Mouse (Mus musculus): ENCODE results near the gene Tmem120a.

The Tmem120a gene

GRCm38 (mm10) chr5:135743741-135744609 is at the start of gene Tmem120a:
Gene Tmem120a, minus strand, starts transcription at chr5:135744448.
- peak; percentile 95 for DNase-seq

DNA sequence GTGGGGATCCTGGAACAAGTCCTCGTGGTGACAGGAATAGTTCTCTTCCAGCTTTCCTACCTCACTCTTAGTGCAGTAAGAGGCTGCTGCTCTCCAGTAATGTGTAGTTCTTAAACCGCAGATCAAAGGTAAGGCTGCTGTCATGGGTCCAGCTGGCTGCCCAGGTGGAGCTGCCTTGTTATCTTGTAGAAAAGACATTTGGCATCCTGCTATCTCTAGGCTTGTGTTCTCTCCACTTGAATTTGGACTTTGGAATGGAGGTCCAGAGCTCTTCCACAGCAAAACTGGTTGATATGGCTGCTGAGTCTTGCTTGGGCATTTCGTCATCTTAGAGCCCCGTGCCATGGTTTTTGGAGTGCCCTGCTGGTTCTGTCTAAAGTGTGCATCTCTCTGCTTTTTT is 38.7 kb upstream of the Tmem120a start:
- no peak for DNase-seq

- DNase-seq: no peak
Observed at GRCm38 (mm10) chr5:135780331-135780730, 36.1 kb upstream of the Tmem120a start.

GRCm38 (mm10) chr5:135778471-135779445 is 34.5 kb upstream of the Tmem120a start, which contains the start of gene Mdh2:
Gene Mdh2, plus strand, starts transcription at chr5:135778480.
- DNase-seq: peak; percentile 99

DNA sequence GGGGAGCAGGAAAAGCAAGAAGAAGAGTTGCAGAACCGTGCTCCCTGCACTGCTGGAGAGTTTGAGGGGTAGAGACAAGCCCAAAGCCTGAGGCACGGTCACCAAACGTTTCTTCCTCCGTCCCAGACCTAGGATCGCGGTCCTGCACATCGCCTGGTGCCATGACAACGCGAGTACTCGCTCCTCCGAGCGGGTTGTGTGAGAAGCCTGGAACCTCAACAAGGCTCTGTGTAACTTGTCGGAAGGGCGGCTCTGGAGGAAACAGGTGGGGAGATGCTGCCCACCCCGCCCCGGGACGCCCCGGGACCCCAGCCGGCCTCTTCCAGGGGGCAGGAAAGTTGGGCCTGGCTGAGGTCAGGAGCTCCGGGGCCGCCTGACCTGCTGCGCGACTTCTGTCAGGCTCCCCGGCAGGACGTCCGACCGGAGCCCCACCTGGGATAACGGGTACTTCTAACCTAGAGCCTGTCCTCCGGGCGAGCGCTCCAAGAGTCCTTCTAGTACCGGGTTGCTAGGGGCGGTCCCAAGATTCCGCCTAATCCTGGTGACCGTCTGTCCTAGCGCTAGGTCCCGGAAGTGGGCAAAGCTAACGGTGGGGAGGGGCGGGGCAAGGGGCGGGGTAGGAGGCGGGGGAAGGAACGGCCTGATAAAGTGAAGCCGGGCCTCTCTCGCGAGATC is 33.7 kb upstream of the Tmem120a start, which contains the start of gene Styxl1:
Styxl1 (minus strand) TSS at position 590 of the 675 bp plus-strand sequence.
- DNase-seq: no peak

DNA sequence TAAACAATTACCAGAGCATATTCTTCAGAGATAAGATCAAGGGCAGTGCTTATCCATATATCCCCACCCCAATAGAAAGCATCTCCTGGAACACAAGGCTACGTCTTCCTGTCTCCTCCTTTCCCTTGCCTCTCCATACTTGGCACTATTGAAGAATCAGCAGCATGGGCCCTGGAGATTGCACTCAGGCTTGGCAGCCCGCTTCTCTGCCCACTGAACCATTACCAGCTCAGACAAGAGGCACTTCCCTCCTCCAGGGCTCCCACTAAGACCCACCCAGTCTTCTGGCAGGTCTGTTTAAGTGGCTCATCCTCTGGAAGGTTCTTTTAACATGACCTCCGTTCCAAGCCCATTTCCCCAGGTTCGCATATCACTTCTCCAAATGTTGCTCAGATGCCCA is 32.3 kb upstream of the Tmem120a start:
- DNase-seq: no peak

- DNase-seq: no peak
Observed at GRCm38 (mm10) chr5:135772519-135772918, 28.3 kb upstream of the Tmem120a start.

DNA sequence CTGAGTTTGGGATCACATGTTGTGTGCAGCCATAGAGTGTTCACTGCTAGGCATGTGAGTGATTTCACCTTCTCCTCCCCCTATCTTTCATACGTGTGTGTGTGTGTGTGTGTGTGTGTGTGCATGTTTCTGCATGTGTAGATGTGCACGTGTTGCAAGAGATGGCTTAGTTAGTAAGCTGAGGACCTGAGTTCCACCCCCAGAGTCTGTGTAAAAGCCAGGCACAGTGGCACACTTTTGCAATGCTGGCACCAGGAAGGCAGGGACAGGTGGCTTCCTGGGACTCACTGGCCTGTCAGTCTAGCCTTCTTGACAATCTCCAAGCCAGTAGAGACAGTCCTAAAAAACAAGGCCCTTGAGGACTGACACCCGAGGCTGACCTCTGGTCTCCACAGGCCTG is 20.7 kb upstream of the Tmem120a start:
- no peak for DNase-seq

GRCm38 (mm10) chr5:135763526-135763925 is 19.3 kb upstream of the Tmem120a start:
- DNase-seq: peak; percentile 83

DNA sequence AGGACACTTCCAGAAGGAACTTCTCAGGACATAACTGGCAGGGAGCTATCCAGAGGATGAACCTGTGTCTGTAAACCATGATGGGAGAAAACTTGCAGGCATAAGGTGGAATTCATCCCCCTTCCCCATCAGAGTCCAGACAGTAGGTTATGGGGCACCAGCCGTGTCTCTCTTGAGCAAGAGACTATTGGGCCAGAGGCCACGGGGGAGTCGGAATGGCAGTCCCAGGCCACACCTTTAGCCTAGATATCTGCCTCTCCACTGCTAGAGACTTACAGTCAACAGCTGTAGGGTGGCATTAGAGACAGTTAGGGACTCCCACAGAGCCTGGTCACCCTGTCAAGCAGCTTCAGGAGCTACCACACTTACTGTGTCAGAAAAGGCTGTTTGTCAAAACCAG is 17.6 kb upstream of the Tmem120a start:
- DNase-seq: no peak

DNA sequence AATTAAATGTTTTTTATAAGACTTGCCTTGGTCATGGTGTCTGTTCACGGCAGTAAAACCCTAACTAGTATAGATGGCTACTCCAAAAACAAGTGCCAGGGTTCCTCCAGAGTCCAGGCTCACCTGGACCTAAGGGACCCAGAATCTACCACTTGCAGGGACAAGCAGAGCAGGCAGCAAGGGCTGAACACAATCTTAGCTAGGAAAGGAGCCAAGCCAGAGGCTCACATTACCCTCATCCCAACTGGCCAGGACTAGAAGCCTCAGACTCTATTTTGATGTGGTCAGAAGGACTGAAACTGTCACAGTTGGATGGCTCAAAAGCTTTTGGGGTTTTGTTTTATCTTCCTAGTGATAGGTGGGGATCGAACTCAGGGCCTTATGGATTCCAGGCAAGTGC is 7.3 kb upstream of the Tmem120a start:
- no peak for DNase-seq

DNA sequence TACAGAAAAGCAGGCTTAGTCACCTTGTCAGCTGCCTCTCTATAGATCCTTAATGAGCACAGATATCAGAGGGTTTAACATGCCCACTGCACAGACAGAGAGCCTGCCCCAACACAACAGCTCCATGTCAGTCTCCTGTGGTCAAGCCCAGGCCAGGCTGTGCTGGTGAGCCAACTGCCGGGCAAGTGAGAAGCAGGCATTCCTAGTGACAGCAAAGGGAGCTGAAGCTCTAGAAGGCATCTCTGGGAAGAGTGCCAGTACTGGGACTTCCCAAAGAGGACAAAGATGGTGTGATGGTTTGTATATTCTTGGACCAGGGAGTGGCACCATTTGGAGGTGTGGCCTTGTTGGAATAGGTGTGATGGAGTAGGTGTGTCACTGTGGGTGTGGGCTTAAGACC is 6.8 kb upstream of the Tmem120a start:
- no peak for DNase-seq

GRCm38 (mm10) chr5:135744742-135745141 is 494 bp upstream of the Tmem120a start:
- DNase-seq: no peak

DNA sequence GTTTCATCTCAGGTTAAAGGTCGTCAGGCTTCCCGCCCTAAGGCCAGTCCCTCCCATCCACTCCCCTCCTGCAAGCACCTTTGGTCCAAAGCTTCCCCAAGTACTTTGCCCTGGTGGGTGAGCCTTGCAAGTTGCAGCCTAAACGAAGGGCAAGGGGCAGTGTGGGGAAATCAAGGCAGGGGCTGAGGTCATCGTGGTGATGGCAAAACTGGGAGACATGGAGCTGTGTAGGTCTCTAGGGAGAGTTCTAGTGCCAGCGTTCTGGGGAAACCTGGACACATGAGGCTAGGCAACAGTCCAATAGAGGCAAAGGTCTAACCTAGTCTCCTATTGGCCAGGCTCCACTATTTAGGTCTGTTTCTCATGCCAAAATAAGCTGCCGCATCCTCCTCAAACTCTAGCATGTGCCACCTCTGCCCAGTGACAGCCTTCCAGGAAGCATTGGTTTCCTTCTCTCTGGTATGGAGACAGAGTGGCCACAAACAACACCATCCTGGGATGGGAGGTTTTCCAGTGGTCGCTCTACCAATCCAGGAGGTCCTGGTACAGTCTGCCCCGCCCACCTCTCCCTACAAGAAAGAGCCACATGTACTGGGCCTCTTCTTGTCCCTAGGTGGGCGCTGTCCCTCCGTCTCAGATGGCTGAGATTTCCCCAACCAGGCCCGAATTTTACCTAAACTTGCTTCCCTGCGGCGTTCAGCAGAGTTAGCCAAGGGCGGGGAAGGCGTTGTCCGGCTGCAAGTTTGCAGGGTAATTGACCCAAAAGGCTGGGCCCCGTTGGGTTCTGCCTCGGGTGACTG is 1.1 kb downstream of the Tmem120a start:
- peak; percentile 15 for DNase-seq

DNA sequence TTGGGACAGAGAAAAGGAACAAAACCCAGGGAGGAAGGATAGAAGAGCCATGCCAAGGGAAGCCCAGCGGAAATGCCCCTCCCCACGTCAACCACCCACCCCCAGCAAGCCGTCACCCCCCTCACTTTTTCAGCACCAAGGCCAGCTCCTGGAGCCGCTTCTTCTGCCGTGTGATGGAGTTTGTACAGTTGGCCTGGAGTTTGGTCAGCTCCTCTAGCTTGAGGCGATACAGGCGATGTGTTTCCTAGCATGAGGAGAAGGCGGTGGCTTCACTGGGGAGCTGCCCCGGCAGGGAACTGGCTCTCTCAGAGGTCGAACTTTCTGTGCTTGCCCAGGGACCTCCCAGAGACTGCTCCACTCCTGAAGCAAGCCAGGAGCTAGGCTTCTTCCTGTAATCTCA is 2.1 kb downstream of the Tmem120a start:
- DNase-seq: peak; percentile 47

DNA sequence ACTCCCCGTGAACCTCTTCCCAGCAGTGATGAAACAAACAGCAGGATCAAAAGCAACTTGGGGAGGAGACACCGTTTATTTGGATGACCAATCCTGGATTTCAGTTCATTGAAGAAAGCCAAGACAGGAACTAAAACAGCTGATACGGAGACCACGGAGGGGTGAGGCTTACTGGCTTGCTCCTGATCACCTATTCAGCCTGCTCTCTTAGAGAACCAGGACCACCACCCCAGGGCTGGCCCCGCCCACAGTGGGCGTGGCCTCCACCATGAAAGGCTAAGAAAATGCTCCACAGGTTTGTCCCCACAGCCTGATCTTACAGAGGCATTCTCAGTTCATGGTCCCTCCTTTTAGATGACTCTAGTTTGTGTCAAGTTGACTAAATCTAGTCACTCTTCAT is 6.0 kb downstream of the Tmem120a start:
- no peak for DNase-seq

GRCm38 (mm10) chr5:135737154-135737553 is 7.1 kb downstream of the Tmem120a start:
- peak; percentile 50 for DNase-seq

DNA sequence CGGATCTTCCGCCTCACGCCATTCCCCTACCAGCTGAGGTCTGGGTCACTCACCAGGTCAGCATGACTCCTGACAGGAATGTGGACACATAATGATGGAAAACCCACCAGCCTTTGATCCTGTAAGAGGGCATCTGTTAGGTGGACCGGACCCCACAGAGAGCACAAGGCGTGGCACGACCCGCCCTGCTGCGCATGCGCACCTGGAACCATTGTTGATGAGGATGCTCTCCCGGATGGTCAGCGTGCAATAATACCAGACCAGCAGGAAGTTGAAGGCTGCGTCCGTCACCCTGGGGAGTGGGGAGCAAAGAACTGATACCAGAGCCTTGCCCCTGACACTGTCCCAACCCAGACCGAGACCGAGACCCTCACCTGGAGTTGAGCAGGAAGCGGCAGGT is 7.7 kb downstream of the Tmem120a start:
- no peak for DNase-seq

GRCm38 (mm10) chr5:135735741-135736140 is 8.5 kb downstream of the Tmem120a start:
- no peak for DNase-seq

DNA sequence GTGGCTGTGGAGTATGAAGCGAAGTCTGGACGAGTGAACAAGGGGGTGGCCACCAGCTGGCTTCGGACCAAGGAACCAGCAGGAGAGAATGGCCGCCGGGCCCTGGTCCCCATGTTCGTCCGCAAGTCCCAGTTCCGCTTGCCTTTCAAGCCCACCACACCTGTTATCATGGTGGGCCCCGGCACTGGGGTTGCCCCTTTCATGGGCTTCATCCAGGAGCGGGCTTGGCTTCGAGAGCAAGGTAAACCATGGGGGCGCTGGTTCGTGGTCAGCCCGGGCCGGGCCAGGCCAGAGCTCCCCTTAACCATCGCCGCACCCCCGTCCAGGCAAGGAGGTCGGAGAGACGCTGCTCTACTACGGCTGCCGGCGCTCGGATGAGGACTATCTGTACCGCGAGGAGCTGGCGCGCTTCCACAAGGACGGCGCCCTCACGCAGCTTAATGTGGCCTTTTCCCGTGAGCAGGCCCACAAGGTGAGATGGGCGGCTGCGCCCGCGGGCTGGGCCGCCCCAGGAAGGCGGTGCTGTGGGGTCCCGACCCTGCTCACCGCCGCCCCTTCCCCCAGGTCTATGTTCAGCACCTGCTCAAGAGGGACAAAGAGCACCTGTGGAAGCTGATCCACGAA is 10.1 kb downstream of the Tmem120a start:
- DNase-seq: no peak

DNA sequence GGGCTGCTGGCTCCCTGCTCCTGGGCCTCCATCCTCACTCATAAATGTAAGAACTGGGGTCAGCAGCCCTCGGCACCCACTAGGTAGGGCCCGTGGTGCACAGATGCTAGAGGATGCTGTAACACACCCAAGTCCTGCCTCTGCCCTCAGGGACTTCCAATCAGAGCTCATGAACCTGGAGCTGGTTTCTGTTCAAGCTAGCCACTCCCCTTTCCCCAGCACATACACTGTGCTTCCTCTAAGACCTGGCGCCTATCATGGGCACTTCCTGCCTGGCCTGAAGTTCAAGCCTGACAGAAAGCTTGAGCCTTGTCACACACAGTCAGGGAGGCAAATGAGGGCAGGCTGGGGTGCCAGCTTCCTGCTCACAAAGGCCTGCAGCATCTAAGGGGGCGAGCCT is 11.2 kb downstream of the Tmem120a start:
- no peak for DNase-seq

- DNase-seq: no peak
Observed at GRCm38 (mm10) chr5:135731322-135731721, 12.9 kb downstream of the Tmem120a start.

All from thymus, postnatal 4 days (tissue).